Mouse (Mus musculus): ENCODE results near the gene Gm3269.
A peak's percentile ranks its signal among the peaks of the same experiment; 100 is the strongest.
"Not testable (repeated sequence)": the region's sequence is repeated elsewhere in the genome, so short reads cannot be mapped to it uniquely, and the experiment has no call there.

The Gm3269 gene

DNA sequence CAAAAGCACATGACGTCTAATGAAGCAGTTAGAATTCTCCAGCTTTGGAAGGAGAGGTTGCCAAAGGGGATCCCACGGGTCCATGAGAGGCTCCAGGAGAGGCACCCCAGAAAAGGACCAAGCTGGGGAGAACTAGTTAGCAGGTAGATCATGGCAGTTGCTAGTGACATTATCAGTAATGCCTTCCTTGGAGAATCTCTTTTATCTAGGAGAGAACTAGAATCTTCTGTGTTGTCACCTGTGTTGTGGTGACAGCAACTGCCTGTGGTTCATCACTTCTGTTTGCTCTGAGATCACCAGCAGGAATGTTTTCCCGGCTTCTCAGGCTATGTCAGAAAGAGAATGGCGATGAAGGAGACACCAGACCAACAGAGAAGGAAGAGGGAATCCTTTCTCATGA is at the start of gene Gm3269:
TSS of gene Gm3269 (plus strand) at position 301 of the 400 bp plus-strand sequence.
- DNase-seq: not testable (repeated sequence)

DNA sequence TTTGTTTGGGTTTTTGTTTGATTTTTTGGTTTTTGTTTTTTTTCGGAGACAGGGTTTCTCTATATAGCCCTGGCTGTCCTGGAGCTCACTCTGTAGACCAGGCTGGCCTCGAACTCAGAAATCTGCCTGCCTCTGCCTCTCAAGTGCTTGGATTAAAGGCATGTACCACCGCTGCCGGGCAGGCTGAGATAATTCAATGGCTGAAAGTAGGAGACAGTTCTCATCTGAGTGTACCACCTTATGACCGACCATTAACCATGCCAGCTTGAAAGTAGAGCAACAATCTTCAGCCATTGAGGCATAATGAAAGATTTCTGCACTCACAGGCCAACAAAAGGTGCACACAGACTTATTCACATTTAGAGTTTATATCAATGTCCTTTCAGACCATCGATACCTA is 31.5 kb upstream of the Gm3269 start:
- DNase-seq: not testable (repeated sequence)

DNA sequence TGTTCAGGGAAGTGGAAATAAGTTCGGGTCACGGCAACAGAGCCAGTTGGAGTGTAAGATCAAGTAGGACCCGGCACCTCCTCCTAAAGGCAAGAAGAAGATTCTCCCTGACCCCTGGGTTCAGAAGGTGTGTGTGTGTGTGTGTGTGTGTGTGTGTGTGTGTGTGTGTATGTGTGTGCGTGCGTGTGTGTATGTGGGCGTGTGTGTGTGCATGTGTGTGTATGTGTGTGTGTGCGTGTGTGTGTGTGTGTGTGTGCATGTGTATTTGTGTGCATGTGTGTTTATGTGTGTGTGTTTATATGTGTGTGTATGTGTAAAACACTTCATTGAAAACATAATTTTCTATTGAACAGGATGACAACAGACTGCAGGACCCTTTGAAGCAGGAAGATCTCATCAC is 16.0 kb upstream of the Gm3269 start:
- not testable (repeated sequence) for DNase-seq

DNA sequence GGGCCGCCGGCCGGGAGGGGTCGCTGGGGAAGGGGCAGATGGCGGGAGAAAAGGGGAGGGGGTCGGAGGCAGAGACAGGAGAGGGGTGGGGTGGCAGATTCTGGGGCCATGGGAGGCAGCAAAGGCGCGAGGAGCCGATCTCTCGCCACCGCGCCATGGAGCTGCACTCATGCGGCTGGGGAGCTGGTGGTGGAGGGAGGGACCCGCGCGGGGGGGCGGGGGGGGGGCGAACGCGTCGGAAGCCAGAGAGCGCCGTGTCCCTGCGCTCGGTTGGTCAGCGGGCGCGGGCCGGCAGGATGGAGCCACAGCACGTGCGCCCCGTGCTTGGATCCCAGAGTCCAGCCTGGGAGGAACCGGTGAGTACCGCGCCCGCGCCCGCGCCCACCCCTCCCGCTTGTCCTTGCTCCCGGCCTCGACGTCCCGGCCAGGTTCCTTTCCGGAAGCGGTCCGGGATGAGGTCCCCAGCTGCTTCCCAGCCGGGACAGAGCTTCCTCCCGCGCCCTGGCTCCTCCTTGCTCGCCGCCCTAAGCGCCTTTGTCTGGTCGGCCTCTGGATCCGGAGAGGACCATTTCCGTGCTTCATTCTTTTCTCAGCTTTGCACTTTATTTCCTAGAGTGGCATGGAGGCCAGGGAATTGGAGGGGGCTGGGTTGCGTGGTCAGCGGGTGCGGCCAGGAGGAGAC is 17.5 kb downstream of the Gm3269 start, which contains the start of gene Gm3264:
TSS of gene Gm3264 (plus strand) at position 278 of the 682 bp plus-strand sequence.
- peak; percentile 12 for DNase-seq

DNA sequence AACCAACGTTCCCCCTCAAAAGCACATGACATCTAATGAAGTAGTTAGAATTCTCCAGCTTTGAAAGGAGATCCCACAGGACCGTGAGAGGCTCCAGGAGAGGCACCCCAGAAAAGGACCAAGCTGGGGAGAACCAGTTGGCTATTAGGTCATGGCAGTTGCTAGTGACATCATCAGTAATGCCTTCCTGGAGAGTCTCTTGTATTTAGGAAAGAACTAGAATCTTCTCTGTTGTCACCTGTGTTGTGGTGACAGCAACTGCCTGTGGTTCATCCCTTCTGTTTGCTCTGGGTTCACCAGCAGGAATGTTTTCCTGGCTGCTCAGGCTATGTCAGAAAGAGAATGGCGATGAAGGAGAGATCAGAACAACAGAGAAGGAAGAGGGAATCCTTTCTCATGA is 54.2 kb downstream of the Gm3269 start, which contains the start of gene Gm3278:
TSS of gene Gm3278 (plus strand) at position 301 of the 400 bp plus-strand sequence.
- not testable (repeated sequence) for DNase-seq

All from embryo, embryonic 11 days (tissue).